Mouse (Mus musculus) spleen, adult 12 weeks (tissue): Measurements from ENCODE around the gene Olfr287.
A peak's percentile ranks its signal among the peaks of the same experiment; 100 is the strongest.

Experiments used
- DNase-seq: peaks from one replicate; pipeline ENCODE4 v3.0.0; 2022; ENCODE audit warnings: low spot score

Olfr287 gene

GRCm38 (mm10) chr15:98167645-98168621 lies 52.9 kb downstream of the Olfr287 start:
- peak; percentile 37 for DNase-seq

GRCm38 (mm10) chr15:98166963-98167644 lies 53.8 kb downstream of the Olfr287 start, which contains the start of gene Ccdc184:
Ccdc184 (plus strand) TSS chr15:98167158.
- no peak for DNase-seq

GRCm38 (mm10) chr15:98165525-98165924 lies 55.3 kb downstream of the Olfr287 start, which contains the start of gene Asb8:
Asb8 (minus strand) TSS chr15:98165625.
- DNase-seq, result no peak

- DNase-seq, result no peak
These were observed 58.3 kb downstream of the Olfr287 start for GRCm38 (mm10) chr15:98162561-98162960.

- no peak for DNase-seq
These were observed 59.6 kb downstream of the Olfr287 start for GRCm38 (mm10) chr15:98161026-98161805.

GRCm38 (mm10) chr15:98157253-98157652 lies 63.6 kb downstream of the Olfr287 start:
- no peak for DNase-seq
